ENCODE assay signal across 21 mouse cellular contexts in genomic region chr6:53883405-53883804, GRCm38 (mm10).
A peak's percentile ranks its signal among the peaks of the same experiment; 100 is the strongest.
DNase-seq lines count a peak whose midpoint lies in the region; ATAC-seq and TF ChIP-seq lines count a peak whose summit lies in the region.
"Had no signal": no experiment of that assay in that cellular context is flagged by ENCODE, and none has a peak within 500 bp of the region (broad histone marks: within the 10 kb centered on the region; RNA-seq: fewer than 3 reads in every experiment).

No protein-coding gene starts in this region.

- no peaks in the 10 kb centered on the region for H3K36me3 ChIP-seq in heart, adult 2 months (ENCODE audit: control insufficient read depth, insufficient read depth, low read length)
- H3K36me3 ChIP-seq in embryonic facial prominence, embryonic 12.5 days = no peaks in the 10 kb centered on the region
- H3K36me3 ChIP-seq: forebrain, embryonic 12.5 days; heart, embryonic 13.5 days; hindbrain, embryonic 13.5 days; intestine, embryonic 15.5 days had no signal

- no peak for TF ChIP-seq POLR2A in heart, adult 2 months (IDR thresholded peaks at IDR 0.05; ENCODE audit: insufficient read depth, low read depth, low read length)

- H3K27ac ChIP-seq in heart, adult 2 months = peak overlapping the region; percentile 11; the same call in 1 of the 2 replicates
- peak overlapping the region; percentile 40; the same call in 1 of the 2 replicates for H3K27ac ChIP-seq in left cerebral cortex, adult 2 months
- H3K27ac ChIP-seq in embryonic facial prominence, embryonic 12.5 days = 0 out of 2 replicates have a peak overlapping the region, but pooled peaks have one; percentile 51
- no peak overlapping the region for H3K27ac ChIP-seq in gastrocnemius, adult 2 months
- H3K27ac ChIP-seq: forebrain, embryonic 12.5 days; heart, embryonic 13.5 days; hindbrain, embryonic 13.5 days; intestine, embryonic 15.5 days had no signal

- intact Hi-C loops in heart, adult 2 months (cut with DNase I) = no loop called here
- intact Hi-C loops in heart, postnatal 25 days (cut with DNase I) = no loop called here
- intact Hi-C loops in left cerebral cortex, adult 2 months (cut with DNase I) = loop anchor here (5.0 kb wide), 2 partner anchors 61 to 69 kb away; partner anchors contain the start of gene Tril
- intact Hi-C loops in left cerebral cortex, postnatal 25 days (cut with DNase I) = no loop called here
- intact Hi-C loops in gastrocnemius, adult 2 months (cut with DNase I) = no loop called here

- no peak for TF ChIP-seq CTCF in heart, adult 2 months (IDR thresholded peaks at IDR 0.05)
- TF ChIP-seq CTCF in left cerebral cortex, adult 2 months (IDR thresholded peaks at IDR 0.05) = no peak
- no peak for TF ChIP-seq CTCF in gastrocnemius, adult 2 months (IDR thresholded peaks at IDR 0.05)

- H3K4me3 ChIP-seq in heart, adult 2 months = no peak overlapping the region
- no peak overlapping the region for H3K4me3 ChIP-seq in left cerebral cortex, adult 2 months
- no peak overlapping the region for H3K4me3 ChIP-seq in embryonic facial prominence, embryonic 12.5 days
- no peak overlapping the region for H3K4me3 ChIP-seq in gastrocnemius, adult 2 months
- H3K4me3 ChIP-seq: forebrain, embryonic 12.5 days; heart, embryonic 13.5 days; hindbrain, embryonic 13.5 days; intestine, embryonic 15.5 days had no signal

- H3K79me2 ChIP-seq in heart, adult 2 months (replicated peaks; ENCODE audit: control insufficient read depth, insufficient read depth, low read length) = no peaks in the 10 kb centered on the region

- H3K4me1 ChIP-seq in heart, adult 2 months (ENCODE audit: control insufficient read depth, insufficient read depth, low read length) = peaks cover 15% of the 10 kb centered on the region
- H3K4me1 ChIP-seq in embryonic facial prominence, embryonic 12.5 days = peaks cover 39% of the 10 kb centered on the region

- DNase-seq in heart, adult 2 months = no peak
- no peak for DNase-seq in heart, postnatal 25 days (ENCODE audit: low spot score)
- DNase-seq in left cerebral cortex, adult 2 months (ENCODE audit: extremely low spot score in 1 of 2, low spot score in 2 of 2) = no peak
- DNase-seq in left cerebral cortex, postnatal 25 days (ENCODE audit: low spot score in 2 of 2) = no peak
- no peak for DNase-seq in retina, postnatal 1 day
- no peak for DNase-seq in gastrocnemius, adult 2 months
- DNase-seq: adrenal gland, postnatal 14 days; cerebellum, adult 18-20 months; cerebellum, adult 9-11 months; cerebellum, postnatal 36 days; gastrocnemius, postnatal 25 days; heart, postnatal 4 days had no signal

- no peak for TF ChIP-seq EP300 in heart, adult 2 months (IDR thresholded peaks at IDR 0.05; ENCODE audit: insufficient read depth, low read depth, low read length)

- no peak for ATAC-seq in embryonic facial prominence, embryonic 12.5 days (ENCODE audit: insufficient number of reproducible peaks, insufficient read depth, low FRiP score, low TSS enrichment)
- ATAC-seq: activated CD4-positive, CD25-positive, alpha-beta regulatory T cell, adult 4 months; forebrain, embryonic 16.5 days; intestine, embryonic 15.5 days; Patski had no signal

- H3K4me2 ChIP-seq in embryonic facial prominence, embryonic 12.5 days (replicated peaks) = no peak overlapping the region
- H3K4me2 ChIP-seq: forebrain, embryonic 12.5 days; heart, embryonic 13.5 days; hindbrain, embryonic 13.5 days; intestine, embryonic 15.5 days had no signal

- H3K9me3 ChIP-seq in embryonic facial prominence, embryonic 12.5 days = no peaks in the 10 kb centered on the region
- H3K9me3 ChIP-seq: forebrain, embryonic 12.5 days; heart, embryonic 13.5 days; hindbrain, embryonic 13.5 days; intestine, embryonic 15.5 days had no signal

- no peaks in the 10 kb centered on the region for H3K27me3 ChIP-seq in heart, adult 2 months (ENCODE audit: control insufficient read depth, insufficient read depth, low read length)
- no peaks in the 10 kb centered on the region for H3K27me3 ChIP-seq in embryonic facial prominence, embryonic 12.5 days
- H3K27me3 ChIP-seq: CH12.LX; forebrain, embryonic 12.5 days; heart, embryonic 13.5 days; hindbrain, embryonic 13.5 days; intestine, embryonic 15.5 days; Patski had no signal

- 70% methylated on average over 7 of the region's 7 CpGs for WGBS in heart, adult 2 months
- 33% methylated on average over 7 of the region's 7 CpGs for WGBS in embryonic facial prominence, embryonic 12.5 days

- H3K9ac ChIP-seq in heart, adult 2 months (ENCODE audit: low read depth, low read length) = no peak overlapping the region
- no peak overlapping the region for H3K9ac ChIP-seq in embryonic facial prominence, embryonic 12.5 days
- H3K9ac ChIP-seq: forebrain, embryonic 12.5 days; heart, embryonic 13.5 days; hindbrain, embryonic 13.5 days; intestine, embryonic 15.5 days had no signal
